Mouse (Mus musculus): ENCODE data around the gene Tmem245. TPM values are rescaled to one million over a fixed set of nuclear protein-coding genes. Genes with fewer than 3 reads are reported as not detected.
A peak's percentile ranks its signal among the peaks of the same experiment; 100 is the strongest.

Tmem245 gene
- total and polyA plus RNA-seq, 2 experiments = 5.3 to 16.3 TPM

DNA sequence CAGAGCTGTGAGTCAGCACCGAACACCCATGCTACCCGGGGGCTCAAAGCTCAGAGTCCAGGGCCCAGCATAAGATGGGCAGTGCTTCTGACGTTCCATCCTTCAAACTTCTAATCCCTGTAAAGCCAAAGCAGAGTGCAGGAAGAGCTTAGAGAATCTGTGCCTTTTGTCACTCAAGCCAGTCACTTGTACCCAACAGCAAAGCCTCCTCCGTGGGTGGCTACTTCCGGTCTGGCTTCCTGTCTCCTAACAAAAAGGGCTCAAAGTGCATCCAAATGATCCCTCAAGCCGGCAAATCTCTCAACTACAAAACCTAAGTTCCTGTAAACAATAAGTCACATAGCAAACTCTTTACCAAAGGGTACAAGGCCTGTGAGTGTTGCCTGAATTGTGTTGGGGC lies 2.3 kb upstream of the Tmem245 start:
- DNase-seq (ENCODE audit: extremely low read depth, low read depth, low spot score) = no peak
- 46% methylated on average over 6 of the region's 6 CpGs for WGBS
- H3K9ac ChIP-seq (ENCODE audit: low read depth, low read length) = no peak overlapping the region
- H3K27me3 ChIP-seq (ENCODE audit: control insufficient read depth, insufficient read depth, low read length) = no peaks in the 10 kb centered on the region
- H3K79me2 ChIP-seq (ENCODE audit: control insufficient read depth, insufficient read depth, low read length) = peaks cover 6% of the 10 kb centered on the region; the same call in 1 of the 2 replicates
- no peaks in the 10 kb centered on the region for H3K36me3 ChIP-seq (ENCODE audit: control insufficient read depth, insufficient read depth, low read length)
- no peak for TF ChIP-seq POLR2A (IDR thresholded peaks at IDR 0.05; ENCODE audit: extremely low read depth, insufficient read depth, low read length)
- no peak for TF ChIP-seq CTCF (IDR thresholded peaks at IDR 0.05; ENCODE audit: low read depth, low read length)
- peaks cover 7% of the 10 kb centered on the region for H3K4me1 ChIP-seq (ENCODE audit: control insufficient read depth, insufficient read depth, low read length)
- no peak overlapping the region for H3K27ac ChIP-seq (replicated peaks; ENCODE audit: insufficient read depth, low read depth, low read length)
- no peak overlapping the region for H3K4me3 ChIP-seq (ENCODE audit: insufficient read depth, low read depth, low read length)

- H3K27ac ChIP-seq (replicated peaks; ENCODE audit: insufficient read depth, low read depth, low read length) = peak overlapping the region; percentile 67
- H3K27me3 ChIP-seq (ENCODE audit: control insufficient read depth, insufficient read depth, low read length) = no peaks in the 10 kb centered on the region
- peaks cover 15% of the 10 kb centered on the region for H3K4me1 ChIP-seq (ENCODE audit: control insufficient read depth, insufficient read depth, low read length)
- H3K9ac ChIP-seq (ENCODE audit: low read depth, low read length) = peak overlapping the region; percentile 65; the same call in 1 of the 2 replicates
- H3K79me2 ChIP-seq (ENCODE audit: control insufficient read depth, insufficient read depth, low read length) = peaks cover 29% of the 10 kb centered on the region
- no peak for DNase-seq (ENCODE audit: extremely low read depth, low read depth, low spot score)
- TF ChIP-seq POLR2A (IDR thresholded peaks at IDR 0.05; ENCODE audit: extremely low read depth, insufficient read depth, low read length) (no peak), CTCF (IDR thresholded peaks at IDR 0.05; ENCODE audit: low read depth, low read length) (no peak)
- peak overlapping the region; percentile 86 for H3K4me3 ChIP-seq (ENCODE audit: insufficient read depth, low read depth, low read length)
- H3K36me3 ChIP-seq (ENCODE audit: control insufficient read depth, insufficient read depth, low read length) = no peaks in the 10 kb centered on the region
- under 1% methylated on average over 14 of the region's 14 CpGs for WGBS
Measured at GRCm38 (mm10) chr4:56946180-56946579, 1.1 kb downstream of the Tmem245 start.

DNA sequence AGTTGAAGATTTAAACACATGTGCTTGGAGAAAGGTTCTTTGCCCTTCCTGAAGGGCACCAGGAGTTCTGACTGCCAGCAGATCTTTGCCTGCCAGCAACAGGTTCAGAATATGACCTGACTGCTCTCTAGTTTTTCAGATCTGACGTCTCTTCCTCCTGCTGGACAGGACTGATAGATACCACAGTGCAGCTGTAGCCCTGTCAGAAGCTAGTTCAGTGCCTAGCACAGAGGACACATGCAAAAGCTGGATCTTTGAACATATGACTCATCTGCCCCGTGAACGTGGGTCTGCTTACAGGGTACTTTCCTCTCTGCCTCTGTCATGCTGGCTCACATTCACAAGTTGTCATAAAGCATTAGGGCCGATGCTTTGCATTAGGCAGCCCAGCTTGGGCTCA lies 3.0 kb downstream of the Tmem245 start:
- H3K27ac ChIP-seq (replicated peaks; ENCODE audit: insufficient read depth, low read depth, low read length) = 0 out of 2 replicates have a peak overlapping the region, but pooled peaks have one; percentile 20
- H3K9ac ChIP-seq (ENCODE audit: low read depth, low read length) = peak overlapping the region; percentile 5; the same call in 1 of the 2 replicates
- no peak overlapping the region for H3K4me3 ChIP-seq (ENCODE audit: insufficient read depth, low read depth, low read length)

DNA sequence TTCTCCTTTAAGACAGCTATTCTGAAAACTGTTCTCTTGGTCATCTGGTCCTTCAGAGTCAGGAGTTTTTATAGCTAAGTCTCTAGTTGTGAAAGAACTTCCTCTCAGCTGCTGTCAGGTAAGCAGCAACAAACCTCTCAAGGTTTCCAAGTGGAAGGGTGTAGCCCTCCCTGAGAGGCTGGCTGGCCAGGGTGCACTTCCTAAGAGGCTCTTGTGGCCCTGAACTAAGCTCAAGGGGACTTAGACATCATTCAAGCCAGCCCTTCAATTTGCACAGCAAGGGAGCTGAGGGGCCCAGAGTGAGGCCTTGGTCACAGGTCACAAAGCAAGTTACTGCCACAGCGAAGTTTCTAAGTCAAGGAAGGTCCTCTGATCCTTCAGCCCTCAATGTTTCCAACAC lies 4.0 kb downstream of the Tmem245 start:
- H3K4me3 ChIP-seq (ENCODE audit: insufficient read depth, low read depth, low read length) = no peak overlapping the region
- peaks cover 44% of the 10 kb centered on the region for H3K79me2 ChIP-seq (ENCODE audit: control insufficient read depth, insufficient read depth, low read length)
- H3K9ac ChIP-seq (ENCODE audit: low read depth, low read length) = no peak overlapping the region
- DNase-seq (ENCODE audit: extremely low read depth, low read depth, low spot score) = no peak
- WGBS = 94% methylated on average over 1 of the region's 1 CpGs
- no peaks in the 10 kb centered on the region for H3K27me3 ChIP-seq (ENCODE audit: control insufficient read depth, insufficient read depth, low read length)
- TF ChIP-seq CTCF (IDR thresholded peaks at IDR 0.05; ENCODE audit: low read depth, low read length) (no peak), POLR2A (IDR thresholded peaks at IDR 0.05; ENCODE audit: extremely low read depth, insufficient read depth, low read length) (no peak)
- H3K27ac ChIP-seq (replicated peaks; ENCODE audit: insufficient read depth, low read depth, low read length) = no peak overlapping the region
- peaks cover 24% of the 10 kb centered on the region for H3K4me1 ChIP-seq (ENCODE audit: control insufficient read depth, insufficient read depth, low read length)
- no peaks in the 10 kb centered on the region for H3K36me3 ChIP-seq (ENCODE audit: control insufficient read depth, insufficient read depth, low read length)

More for the DNA sequence above, 3.0 kb downstream of the Tmem245 start:
- Histone ChIP-seq H3K36me3 (ENCODE audit: control insufficient read depth, insufficient read depth, low read length) (no peaks in the 10 kb centered on the region), H3K4me1 (ENCODE audit: control insufficient read depth, insufficient read depth, low read length) (peaks cover 24% of the 10 kb centered on the region), H3K27me3 (ENCODE audit: control insufficient read depth, insufficient read depth, low read length) (no peaks in the 10 kb centered on the region), H3K79me2 (ENCODE audit: control insufficient read depth, insufficient read depth, low read length) (peaks cover 37% of the 10 kb centered on the region)
- 18% methylated on average over 4 of the region's 4 CpGs for WGBS
- no peak for TF ChIP-seq POLR2A (IDR thresholded peaks at IDR 0.05; ENCODE audit: extremely low read depth, insufficient read depth, low read length)
- TF ChIP-seq CTCF (IDR thresholded peaks at IDR 0.05; ENCODE audit: low read depth, low read length) = no peak
- peak; percentile 92 for DNase-seq (ENCODE audit: extremely low read depth, low read depth, low spot score)

GRCm38 (mm10) chr4:56942567-56942966 lies 4.7 kb downstream of the Tmem245 start:
- no peak for DNase-seq (ENCODE audit: extremely low read depth, low read depth, low spot score)
- no peak overlapping the region for H3K4me3 ChIP-seq (ENCODE audit: insufficient read depth, low read depth, low read length)
- H3K27me3 ChIP-seq (ENCODE audit: control insufficient read depth, insufficient read depth, low read length) = no peaks in the 10 kb centered on the region
- peaks cover 44% of the 10 kb centered on the region for H3K79me2 ChIP-seq (ENCODE audit: control insufficient read depth, insufficient read depth, low read length)
- TF ChIP-seq POLR2A (IDR thresholded peaks at IDR 0.05; ENCODE audit: extremely low read depth, insufficient read depth, low read length) = no peak
- no peak for TF ChIP-seq CTCF (IDR thresholded peaks at IDR 0.05; ENCODE audit: low read depth, low read length)
- peaks cover 24% of the 10 kb centered on the region for H3K4me1 ChIP-seq (ENCODE audit: control insufficient read depth, insufficient read depth, low read length)
- H3K9ac ChIP-seq (ENCODE audit: low read depth, low read length) = no peak overlapping the region
- 42% methylated on average over 1 of the region's 1 CpGs for WGBS
- no peaks in the 10 kb centered on the region for H3K36me3 ChIP-seq (ENCODE audit: control insufficient read depth, insufficient read depth, low read length)
- no peak overlapping the region for H3K27ac ChIP-seq (replicated peaks; ENCODE audit: insufficient read depth, low read depth, low read length)

GRCm38 (mm10) chr4:56941481-56941880 lies 5.8 kb downstream of the Tmem245 start:
- 94% methylated on average over 4 of the region's 4 CpGs for WGBS
- peaks cover 33% of the 10 kb centered on the region for H3K4me1 ChIP-seq (ENCODE audit: control insufficient read depth, insufficient read depth, low read length)

More at GRCm38 (mm10) chr4:56941481-56941880, 5.8 kb downstream of the Tmem245 start:
- Histone ChIP-seq H3K79me2 (ENCODE audit: control insufficient read depth, insufficient read depth, low read length) (peaks cover 51% of the 10 kb centered on the region), H3K9ac (ENCODE audit: low read depth, low read length) (no peak overlapping the region), H3K4me3 (ENCODE audit: insufficient read depth, low read depth, low read length) (no peak overlapping the region), H3K36me3 (ENCODE audit: control insufficient read depth, insufficient read depth, low read length) (no peaks in the 10 kb centered on the region), H3K27me3 (ENCODE audit: control insufficient read depth, insufficient read depth, low read length) (no peaks in the 10 kb centered on the region), H3K27ac (replicated peaks; ENCODE audit: insufficient read depth, low read depth, low read length) (no peak overlapping the region)
- TF ChIP-seq CTCF (IDR thresholded peaks at IDR 0.05; ENCODE audit: low read depth, low read length) (no peak), POLR2A (IDR thresholded peaks at IDR 0.05; ENCODE audit: extremely low read depth, insufficient read depth, low read length) (no peak)
- no peak for DNase-seq (ENCODE audit: extremely low read depth, low read depth, low spot score)

Measured in liver, adult 2 months (tissue).